Mouse (Mus musculus): ENCODE measurements at regions not wholly inside any gene's neighbourhood (a gene's known extent, or its start where the extent isn't known, plus 50 kb on each side); places are given as distances from the start of the nearest gene placed in this dataset.

GRCm38 (mm10) chr10:83819266-83819949 lies 96.7 kb downstream of the 1500009L16Rik start:
- peak; percentile 81 for DNase-seq (ENCODE audit: low spot score)

DNA sequence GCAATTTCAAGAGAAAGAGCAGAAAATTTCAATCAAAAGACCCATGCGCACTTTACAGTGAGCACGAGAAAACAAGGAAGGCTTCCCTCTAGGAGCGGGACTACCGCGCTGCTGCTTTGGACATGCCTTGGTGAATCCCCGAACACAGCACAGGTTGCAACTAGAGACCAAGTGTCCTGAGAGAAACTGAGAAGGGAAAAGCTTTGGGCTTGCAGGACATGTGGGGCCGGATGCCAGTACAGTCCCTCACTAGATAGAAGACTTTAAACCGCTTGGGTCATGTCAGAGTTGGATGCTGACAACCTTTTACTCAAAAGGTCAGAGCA lies 97.2 kb downstream of the 1500009L16Rik start:
- no peak for DNase-seq (ENCODE audit: low spot score)

DNA sequence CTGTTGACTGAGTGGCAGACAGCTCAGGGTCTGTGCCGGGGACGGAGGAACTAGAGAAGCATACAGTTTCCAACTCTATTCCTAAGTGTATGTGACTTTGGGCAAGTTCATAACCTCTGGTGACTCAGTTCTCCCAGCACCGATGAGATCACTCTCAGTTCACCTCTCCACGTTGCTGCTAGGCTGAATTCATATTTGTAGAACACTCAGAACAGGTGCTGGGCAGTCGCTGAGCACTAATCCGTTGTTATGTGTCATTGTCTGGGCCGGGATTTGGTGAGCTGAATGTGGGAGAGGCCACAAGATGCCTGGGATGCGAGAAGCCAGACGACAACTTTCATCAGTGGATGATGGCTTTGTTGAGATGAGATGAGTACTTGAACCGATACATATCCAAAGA lies 98.4 kb downstream of the 1500009L16Rik start:
- DNase-seq (ENCODE audit: low spot score): no peak

GRCm38 (mm10) chr10:83826105-83826504 lies 103.4 kb downstream of the 1500009L16Rik start:
- no peak for DNase-seq (ENCODE audit: low spot score)

DNA sequence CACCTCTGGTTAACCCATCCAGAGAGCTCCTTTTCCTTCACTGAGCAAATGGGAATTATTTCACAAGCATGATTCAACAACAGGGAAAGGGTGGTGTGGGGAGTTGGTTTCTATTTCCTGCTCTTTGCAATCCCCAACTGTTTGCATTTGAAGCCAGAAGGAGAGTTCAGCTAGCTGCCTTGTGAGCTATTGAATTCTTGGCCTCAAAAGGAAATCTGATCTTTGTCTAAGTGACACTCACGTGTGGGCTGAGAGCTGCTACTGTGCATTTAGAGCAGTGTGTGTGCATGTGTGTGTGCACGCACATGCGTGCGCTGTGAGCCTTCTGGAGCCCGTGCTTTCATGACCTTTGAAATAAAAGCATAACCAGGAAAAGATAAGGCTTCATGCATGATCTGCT lies 113.7 kb downstream of the 1500009L16Rik start:
- no peak for DNase-seq (ENCODE audit: low spot score)

DNA sequence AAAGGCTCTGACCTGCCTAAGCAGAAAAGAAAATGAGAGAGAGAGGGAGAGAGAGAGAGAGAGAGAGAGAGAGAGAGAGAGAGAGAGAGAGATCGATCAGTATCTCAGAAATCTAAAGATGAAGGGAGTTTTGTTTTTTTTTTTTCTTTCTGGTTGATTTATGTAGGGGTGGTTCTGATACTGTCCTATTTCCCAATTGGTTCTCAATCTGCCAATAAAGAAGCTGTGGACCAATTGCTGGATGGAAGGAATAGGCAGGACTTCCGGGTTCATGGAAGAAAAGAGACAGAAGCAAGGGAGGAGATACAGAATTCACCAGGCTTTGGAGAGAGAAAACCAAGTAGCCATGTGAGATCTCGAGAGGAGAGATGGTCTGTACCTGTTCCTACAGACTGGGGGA lies 117.6 kb downstream of the 1500009L16Rik start:
- no peak for DNase-seq (ENCODE audit: low spot score)

DNA sequence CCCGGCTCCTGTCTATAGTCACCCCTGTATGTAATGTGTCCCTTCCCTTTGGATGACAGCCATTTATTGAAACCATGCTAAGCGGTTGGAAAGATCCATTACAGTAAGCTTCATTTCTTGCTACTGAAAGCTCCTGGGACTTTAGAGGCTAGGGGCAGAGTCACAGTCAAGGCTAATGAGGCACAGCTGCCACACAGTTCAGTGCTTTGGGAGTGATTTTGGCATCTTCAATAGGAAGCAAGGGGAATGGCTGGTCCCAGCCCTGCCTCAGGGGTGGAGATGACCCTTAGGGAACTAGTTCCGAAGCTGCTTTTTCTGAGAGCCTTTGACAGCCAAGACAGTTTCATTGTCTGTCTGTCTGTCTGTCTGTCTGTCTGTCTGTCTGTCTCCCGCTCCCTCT lies 128.2 kb downstream of the 1500009L16Rik start:
- no peak for DNase-seq (ENCODE audit: low spot score)

GRCm38 (mm10) chr10:83852194-83852593 lies 129.5 kb downstream of the 1500009L16Rik start:
- no peak for DNase-seq (ENCODE audit: low spot score)

DNA sequence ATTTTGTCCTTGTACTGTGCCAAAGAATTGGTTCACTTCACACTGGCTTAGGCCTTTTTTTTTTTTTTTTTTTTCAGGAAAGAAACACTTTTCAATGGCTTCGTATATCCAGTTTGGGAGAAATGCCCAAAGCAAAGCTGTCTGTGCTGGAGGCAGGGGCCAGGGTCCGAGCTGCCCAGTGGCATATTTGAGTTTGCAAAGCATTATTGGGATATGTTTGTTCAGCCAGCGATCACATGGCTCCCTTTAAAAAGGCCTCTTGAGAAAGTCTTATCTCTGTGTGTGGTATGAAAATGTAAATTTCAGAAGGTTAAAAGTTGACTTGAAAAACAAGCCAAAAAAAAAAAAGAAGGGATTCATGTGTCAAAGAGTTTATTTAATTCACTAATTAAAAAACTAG lies 130.1 kb downstream of the 1500009L16Rik start:
- no peak for DNase-seq (ENCODE audit: low spot score)

DNA sequence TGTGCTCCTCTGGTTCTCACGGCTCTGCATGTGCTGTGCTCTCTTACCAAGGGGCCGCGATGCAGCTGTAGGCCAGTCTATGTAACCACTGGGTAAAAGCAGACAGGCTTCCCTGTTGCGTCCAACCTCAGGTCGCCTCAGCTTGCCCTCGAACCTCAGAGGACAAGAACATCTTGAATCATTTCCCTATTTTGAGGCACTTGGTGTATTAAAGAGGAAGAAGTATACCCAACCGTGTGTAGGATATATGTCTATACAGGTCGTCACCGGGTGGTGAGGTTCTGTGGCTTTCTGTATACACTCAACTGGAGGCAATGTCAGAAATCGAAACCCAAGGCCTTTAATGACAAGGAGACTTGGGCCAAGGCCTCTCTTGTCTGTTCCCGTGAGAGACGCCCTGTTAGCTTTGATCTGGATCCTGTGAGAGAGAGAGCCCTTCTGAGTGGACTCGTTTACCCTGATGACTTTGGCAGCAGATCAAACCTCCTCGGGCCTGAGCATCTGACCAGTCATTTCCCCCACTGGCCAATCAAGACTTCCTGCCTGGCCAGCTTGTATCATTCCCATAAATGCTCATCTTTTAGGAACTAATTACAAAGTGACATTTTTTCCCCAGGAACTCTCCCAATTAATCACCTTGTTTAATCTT lies 135.3 kb downstream of the 1500009L16Rik start:
- peak; percentile 45 for DNase-seq (ENCODE audit: low spot score)

- DNase-seq (ENCODE audit: low spot score): no peak
These were observed 136.0 kb downstream of the 1500009L16Rik start for GRCm38 (mm10) chr10:83858689-83859088.

- DNase-seq (ENCODE audit: low spot score): peak; percentile 66
These were observed 137.0 kb downstream of the 1500009L16Rik start for GRCm38 (mm10) chr10:83859633-83860032.

DNA sequence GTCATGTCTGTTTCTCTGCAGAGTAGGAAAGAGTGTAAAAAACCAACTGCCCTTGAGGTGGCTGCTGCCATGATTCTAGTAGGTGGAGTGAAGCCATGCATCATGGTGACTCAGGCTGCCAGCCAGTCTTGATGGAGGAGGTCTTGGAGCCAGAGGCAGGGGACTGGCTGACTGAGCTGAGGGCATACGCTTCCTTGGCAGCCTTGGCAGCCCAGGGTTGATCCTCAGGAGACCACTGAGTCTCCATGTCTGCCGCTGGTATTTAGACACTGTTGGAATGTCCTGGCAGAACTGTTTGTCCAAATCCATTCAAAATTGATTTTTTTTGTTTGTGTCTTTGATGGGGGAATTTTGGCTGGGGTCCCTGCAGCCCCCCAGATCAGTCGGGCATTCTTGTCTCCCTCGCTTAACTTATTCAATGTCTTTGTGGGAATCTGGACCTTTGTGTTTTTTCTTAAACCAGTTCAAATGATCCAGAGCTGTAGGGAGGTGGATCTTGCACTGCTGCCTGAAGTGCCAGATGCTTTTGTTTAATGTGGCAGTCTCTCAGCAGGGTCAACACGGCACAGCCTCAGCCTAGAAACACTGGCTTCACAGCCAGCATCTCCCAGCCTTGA lies 139.0 kb downstream of the 1500009L16Rik start:
- no peak for DNase-seq (ENCODE audit: low spot score)

DNA sequence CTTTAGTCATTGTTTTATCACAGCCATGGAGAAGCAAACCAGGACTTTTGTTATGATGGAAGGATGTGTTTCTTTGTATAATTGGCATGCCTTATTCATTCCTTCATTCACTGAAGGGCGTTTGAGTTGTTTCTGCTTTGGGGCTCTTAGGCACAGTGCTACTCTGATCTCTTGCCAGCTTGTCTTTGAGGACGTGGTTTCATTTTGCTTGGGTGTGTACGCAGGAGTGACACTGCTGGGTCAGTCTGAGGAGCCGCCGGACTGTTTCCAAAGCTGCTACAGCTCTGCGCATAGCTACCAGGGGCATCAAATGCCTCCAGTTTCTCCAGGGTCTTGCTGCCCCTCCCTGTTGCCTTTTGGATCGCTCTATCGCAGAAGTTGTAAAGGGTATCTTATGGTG lies 141.9 kb downstream of the 1500009L16Rik start:
- no peak for DNase-seq (ENCODE audit: low spot score)

GRCm38 (mm10) chr10:83865929-83866328 lies 143.3 kb downstream of the 1500009L16Rik start:
- peak; percentile 36 for DNase-seq (ENCODE audit: low spot score)

- peak; percentile 85 for DNase-seq (ENCODE audit: low spot score)
These were observed 149.2 kb downstream of the 1500009L16Rik start for GRCm38 (mm10) chr10:83871736-83872400.

DNA sequence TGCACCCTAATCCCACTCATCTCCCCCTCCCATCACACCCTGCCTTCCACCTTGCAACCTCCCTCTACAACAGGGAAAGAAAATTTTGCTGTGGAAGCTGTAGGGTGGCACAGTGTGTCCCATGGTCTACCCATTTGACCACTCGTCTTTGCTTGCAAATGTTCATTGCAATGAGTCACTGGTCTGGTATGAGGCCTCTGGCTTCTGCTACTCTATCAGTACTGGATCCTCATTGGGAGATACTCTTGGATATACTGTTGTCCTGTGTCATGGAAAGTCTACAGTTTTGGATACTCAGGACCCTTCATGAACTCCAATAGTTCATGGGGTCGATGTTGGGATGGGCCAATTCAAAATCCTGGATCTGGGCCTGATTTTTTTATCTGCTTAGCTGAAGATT lies 156.1 kb downstream of the 1500009L16Rik start:
- no peak for DNase-seq (ENCODE audit: low spot score)

DNA sequence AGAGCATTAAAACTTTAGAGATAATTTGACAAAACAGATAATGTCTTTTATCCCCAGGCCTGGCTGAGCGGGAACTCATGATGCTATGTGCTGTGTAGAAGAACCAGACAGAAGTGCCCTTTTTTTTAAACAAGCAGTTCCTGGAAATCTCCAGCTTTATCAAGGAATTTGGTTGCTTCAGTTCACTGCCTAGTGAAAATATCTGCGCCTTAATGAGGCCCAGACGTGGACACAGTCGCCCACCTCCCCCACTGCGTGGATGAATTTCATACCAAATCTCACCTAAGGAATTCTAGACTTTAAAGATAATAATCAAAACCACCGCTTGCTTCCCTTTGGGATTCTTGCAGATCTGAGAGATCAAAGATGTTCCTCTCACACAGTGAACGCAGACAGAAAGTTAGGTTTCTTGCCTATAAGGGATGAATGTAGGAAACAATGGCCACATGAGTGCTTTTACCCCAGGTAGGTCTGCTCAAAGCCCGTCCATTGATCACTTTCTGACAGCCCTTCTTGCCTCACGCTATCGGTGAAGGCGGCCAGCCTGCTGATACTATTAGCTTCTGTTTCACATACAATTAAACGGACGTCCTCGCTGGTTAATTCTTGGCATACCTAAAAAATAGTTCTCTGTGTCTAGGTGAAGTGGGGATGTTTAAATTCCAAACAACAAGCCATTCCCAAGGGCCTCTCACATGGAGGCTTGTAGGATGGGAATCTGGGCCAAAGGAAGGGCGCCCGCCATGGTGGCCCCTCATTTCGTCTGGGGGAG lies 159.6 kb downstream of the 1500009L16Rik start:
- no peak for DNase-seq (ENCODE audit: low spot score)

DNA sequence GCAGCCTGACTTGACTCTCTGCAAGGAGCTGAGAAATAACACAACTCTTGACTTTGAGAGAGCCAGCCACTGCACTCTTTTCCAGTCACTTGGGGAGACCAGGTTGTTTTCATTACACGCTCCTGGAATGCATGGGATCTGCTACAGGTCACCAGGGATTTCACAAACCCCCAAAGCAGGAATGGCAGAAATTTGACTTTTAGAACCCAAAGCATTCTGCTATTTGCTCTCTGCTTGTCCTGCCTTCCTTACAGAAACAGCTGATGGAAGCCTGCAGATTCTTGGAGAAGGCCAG lies 160.2 kb downstream of the 1500009L16Rik start:
- no peak for DNase-seq (ENCODE audit: low spot score)

DNA sequence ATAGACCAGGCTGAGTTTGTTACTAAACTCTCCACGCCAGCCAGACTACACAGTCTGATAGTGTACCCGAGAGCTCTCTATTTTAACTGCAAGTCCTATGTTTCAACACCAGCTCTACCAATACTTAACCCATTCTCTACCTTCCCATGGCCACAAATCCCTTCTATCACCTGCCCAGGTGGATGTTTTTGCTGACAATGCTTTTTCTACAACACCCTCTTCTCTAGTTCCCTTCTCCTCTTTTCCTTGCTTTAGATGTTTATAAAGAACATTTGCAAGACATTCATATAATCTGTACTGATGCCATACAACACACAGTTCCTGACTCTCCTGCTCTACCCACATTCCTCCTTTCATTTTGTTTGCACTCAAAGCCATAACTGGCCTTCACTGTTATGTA lies 161.9 kb downstream of the 1500009L16Rik start:
- DNase-seq (ENCODE audit: low spot score): no peak

DNA sequence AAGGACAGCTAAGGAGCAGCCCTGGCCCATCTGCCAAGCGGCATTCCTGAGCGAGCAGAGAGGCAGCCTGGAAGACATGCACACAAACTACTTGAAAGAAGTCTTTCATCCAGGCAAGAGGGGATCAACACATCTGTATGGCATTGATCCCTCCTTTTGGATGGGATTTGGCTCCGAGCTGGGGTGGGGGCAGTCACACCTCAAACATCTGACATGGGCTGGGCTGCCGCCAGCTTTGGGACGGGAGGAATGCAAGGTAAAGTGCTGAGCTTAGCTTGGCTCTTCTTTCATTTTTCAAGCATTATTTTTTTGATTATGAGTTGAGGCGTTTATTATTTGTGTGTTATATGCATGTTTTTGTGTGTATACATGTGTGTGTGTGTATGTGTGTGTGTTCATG lies 165.9 kb downstream of the 1500009L16Rik start:
- no peak for DNase-seq (ENCODE audit: low spot score)

GRCm38 (mm10) chr10:83895741-83896150 lies 173.1 kb downstream of the 1500009L16Rik start:
- peak; percentile 63 for DNase-seq (ENCODE audit: low spot score)
